Mouse (Mus musculus) embryonic facial prominence, embryonic 14.5 days (tissue): ENCODE measurements around the gene Sox5. TPM values are rescaled to one million over a fixed set of nuclear protein-coding genes. Genes with fewer than 3 reads are reported as not detected.
A peak's percentile ranks its signal among the peaks of the same experiment; 100 is the strongest.

Source experiments
- ATAC-seq: fragments of 200-750 bp; cut with Nextera tagmentation; 2 replicates; pipeline ENCODE4 v1.8.0; 2017; ENCODE audit warnings: low read depth, moderate number of reproducible peaks, moderate TSS enrichment
- DNase-seq: peaks from one replicate; pipeline ENCODE4 v3.0.0-alpha.2; 2015; ENCODE audit warnings: low spot score
- H3K27ac ChIP-seq: fragments of 300-500 bp; sonication (generic); replicated peaks from 2 replicates; pipeline ENCODE4 v1.5.1; 2014; ENCODE audit warnings: low read depth, mild to moderate bottlenecking, low read length, moderate library complexity
- H3K27me3 ChIP-seq: fragments of 300-500 bp; sonication (generic); replicated peaks from 2 replicates; pipeline ENCODE4 v1.6.1; 2014; ENCODE audit warnings: low read length; ENCODE audit not compliant: control insufficient read depth, insufficient read depth
- H3K36me3 ChIP-seq: fragments of 300-500 bp; sonication (generic); 2 replicates; pipeline ENCODE4 v1.6.1; 2014; ENCODE audit warnings: low read length, mixed read lengths; ENCODE audit not compliant: control insufficient read depth, insufficient read depth
- H3K4me1 ChIP-seq: fragments of 300-500 bp; sonication (generic); 2 replicates; pipeline ENCODE4 v1.6.1; 2014; ENCODE audit warnings: antibody characterized with exemption, low read length; ENCODE audit not compliant: control insufficient read depth, insufficient read depth
- H3K4me2 ChIP-seq: fragments of 300-500 bp; sonication (generic); 2 replicates; pipeline ENCODE4 v1.6.1; 2014; ENCODE audit warnings: low read depth, mild to moderate bottlenecking, low read length, moderate library complexity, mixed read lengths
- H3K4me3 ChIP-seq: fragments of 300-500 bp; sonication (generic); 2 replicates; pipeline ENCODE4 v1.5.1; 2014; ENCODE audit warnings: low read depth, mild to moderate bottlenecking, low read length
- H3K9ac ChIP-seq: fragments of 300-500 bp; sonication (generic); 2 replicates; pipeline ENCODE4 v1.6.1; 2014; ENCODE audit warnings: low read depth, mild to moderate bottlenecking, low read length, moderate library complexity, mixed read lengths
- H3K9me3 ChIP-seq: fragments of 300-500 bp; sonication (generic); 2 replicates; pipeline ENCODE4 v1.6.1; 2016; ENCODE audit warnings: low read length; ENCODE audit not compliant: control insufficient read depth
- WGBS: fragments of 180-500 bp; shearing (Covaris S2); extraction: QIAGEN DNeasy Blood & Tissue Kit; methylation state at CpG from one replicate; pipeline ENCODE4 v1.1.7; 2014; 5-methylcytosine and 5-hydroxymethylcytosine counted together
- polyA plus RNA-seq: library from polyadenylated mRNA; unstranded; fragments of >200 nt; fragmentation: Nextera tagmentation; extraction: Ambion mirVana; gene quantifications from 2 replicates; pipeline ENCODE4 v1.2.1, GENCODE M21; 2014

The Sox5 gene
- polyA plus RNA-seq, 1 experiment from 2014 or later = 10.8 TPM

DNA sequence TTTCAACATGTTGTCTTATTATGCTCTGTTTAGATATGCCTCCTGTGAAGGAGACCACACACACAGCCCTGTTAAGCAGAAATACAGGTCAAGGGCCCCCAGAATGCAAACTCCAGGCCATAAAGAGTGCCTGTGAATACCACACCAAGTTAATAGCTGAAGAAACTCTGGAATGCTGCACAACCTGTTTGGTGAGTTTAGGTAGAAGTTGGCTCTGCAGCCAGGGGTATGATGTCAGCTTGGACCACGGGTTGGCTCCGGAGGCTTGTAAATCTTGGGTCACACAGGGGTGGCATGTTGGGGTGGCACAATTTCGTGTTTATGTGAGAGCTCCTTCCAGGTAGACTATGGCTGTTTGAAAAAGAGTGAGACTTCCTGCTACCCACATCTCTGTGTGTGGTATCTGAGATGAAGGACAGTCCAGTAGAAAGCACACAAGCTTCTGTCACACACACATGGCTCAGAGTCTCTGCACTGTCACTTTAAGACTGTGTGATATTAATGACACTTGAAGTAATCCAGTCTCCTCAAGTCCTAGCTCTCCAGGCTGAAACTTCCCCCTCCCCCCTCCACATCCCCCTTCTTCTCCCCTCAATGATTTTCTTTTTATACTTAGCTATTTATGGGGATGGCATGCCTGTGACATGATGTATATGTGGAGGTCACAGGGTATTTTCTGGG is 160.5 kb downstream of the Sox5 start:
- WGBS = 47% methylated on average over 3 of the region's 3 CpGs
- peak; percentile 88 for ATAC-seq

DNA sequence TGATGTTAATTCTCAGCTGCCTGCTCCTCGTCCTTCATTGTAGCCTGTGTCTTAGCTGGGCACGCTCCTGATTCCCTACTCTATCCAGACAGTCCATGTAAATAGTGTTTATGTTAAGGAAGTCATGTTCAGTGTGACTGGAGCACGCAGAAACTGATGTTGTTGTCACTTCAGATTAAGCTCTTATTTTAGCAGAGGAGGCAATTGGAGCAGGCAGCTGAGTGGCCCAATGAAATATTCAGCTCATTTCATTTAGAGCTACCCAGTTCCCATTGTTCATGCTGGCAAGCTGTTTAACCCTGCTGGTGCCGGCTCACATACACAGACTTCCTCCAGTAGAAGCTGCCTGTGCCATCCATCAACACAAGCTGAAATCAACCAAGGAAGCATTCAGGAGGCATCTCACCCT is 170.4 kb downstream of the Sox5 start:
- Histone ChIP-seq H3K27me3 (no peaks in the 10 kb centered on the region), H3K9me3 (no peaks in the 10 kb centered on the region), H3K4me1 (no peaks in the 10 kb centered on the region), H3K4me3 (no peak overlapping the region), H3K4me2 (no peak overlapping the region), H3K9ac (no peak overlapping the region), H3K36me3 (no peaks in the 10 kb centered on the region), H3K27ac (no peak overlapping the region)
- 37% methylated on average over 4 of the region's 4 CpGs for WGBS
- DNase-seq (peak; percentile 37), ATAC-seq (peak; percentile 55; the same call in 1 of the 2 replicates)

More for the DNA sequence above, 160.5 kb downstream of the Sox5 start:
- H3K27me3 ChIP-seq = no peaks in the 10 kb centered on the region
- no peak overlapping the region for H3K27ac ChIP-seq
- no peaks in the 10 kb centered on the region for H3K36me3 ChIP-seq
- H3K4me1 ChIP-seq = no peaks in the 10 kb centered on the region
- H3K4me3 ChIP-seq = no peak overlapping the region
- DNase-seq = peak; percentile 74
- H3K9me3 ChIP-seq = no peaks in the 10 kb centered on the region
- no peak overlapping the region for H3K9ac ChIP-seq
- H3K4me2 ChIP-seq = no peak overlapping the region

DNA sequence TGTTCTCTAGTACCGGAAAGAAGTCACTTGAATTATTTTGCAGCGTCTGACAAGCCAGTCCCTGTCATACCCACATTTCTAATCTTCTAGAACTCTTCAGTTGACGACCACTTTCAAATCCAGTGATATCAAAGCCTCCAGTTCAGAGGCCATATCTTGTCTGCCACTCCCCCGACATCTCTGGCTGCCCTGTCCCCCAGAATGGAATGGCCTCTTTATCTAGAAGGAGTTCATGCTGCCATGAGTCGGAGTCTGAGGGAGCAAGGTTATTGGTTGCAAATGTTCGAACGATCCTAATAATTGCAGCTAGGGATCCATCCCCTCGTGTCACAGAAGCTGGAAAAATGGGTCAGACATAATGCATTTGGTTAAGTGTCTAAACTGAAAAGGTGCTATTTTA is 170.9 kb downstream of the Sox5 start:
- DNase-seq = no peak
- Histone ChIP-seq H3K27ac (no peak overlapping the region), H3K4me3 (no peak overlapping the region), H3K27me3 (no peaks in the 10 kb centered on the region), H3K9ac (no peak overlapping the region), H3K4me2 (no peak overlapping the region), H3K4me1 (no peaks in the 10 kb centered on the region), H3K36me3 (no peaks in the 10 kb centered on the region), H3K9me3 (no peaks in the 10 kb centered on the region)
- ATAC-seq = no peak
- whole genome bisulfite sequencing = 69% methylated on average over 8 of the region's 8 CpGs

DNA sequence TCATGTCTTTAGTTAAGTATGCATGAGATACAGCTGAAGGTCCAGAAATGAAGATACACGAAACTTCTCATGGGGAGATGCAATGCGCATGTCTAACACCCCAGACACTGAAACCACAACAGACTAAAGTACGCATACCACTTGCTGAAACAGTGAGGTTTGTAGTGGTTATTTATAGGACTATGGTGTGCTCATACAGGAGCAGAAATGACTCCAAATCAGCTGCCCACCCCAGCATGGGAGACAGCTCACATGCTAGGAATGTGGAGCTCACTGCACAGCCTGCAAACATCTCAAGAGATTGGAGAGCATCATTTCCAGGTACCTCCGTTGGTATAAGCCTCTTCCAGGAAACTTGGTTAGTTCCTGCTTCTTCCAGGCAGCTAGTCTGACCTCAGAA is 178.9 kb downstream of the Sox5 start:
- no peaks in the 10 kb centered on the region for H3K27me3 ChIP-seq
- H3K4me3 ChIP-seq = no peak overlapping the region
- WGBS = 87% methylated on average over 4 of the region's 4 CpGs
- H3K4me2 ChIP-seq = no peak overlapping the region
- H3K4me1 ChIP-seq = no peaks in the 10 kb centered on the region
- H3K9me3 ChIP-seq = no peaks in the 10 kb centered on the region
- DNase-seq = no peak
- H3K9ac ChIP-seq = no peak overlapping the region
- no peak overlapping the region for H3K27ac ChIP-seq
- ATAC-seq = no peak
- H3K36me3 ChIP-seq = no peaks in the 10 kb centered on the region

DNA sequence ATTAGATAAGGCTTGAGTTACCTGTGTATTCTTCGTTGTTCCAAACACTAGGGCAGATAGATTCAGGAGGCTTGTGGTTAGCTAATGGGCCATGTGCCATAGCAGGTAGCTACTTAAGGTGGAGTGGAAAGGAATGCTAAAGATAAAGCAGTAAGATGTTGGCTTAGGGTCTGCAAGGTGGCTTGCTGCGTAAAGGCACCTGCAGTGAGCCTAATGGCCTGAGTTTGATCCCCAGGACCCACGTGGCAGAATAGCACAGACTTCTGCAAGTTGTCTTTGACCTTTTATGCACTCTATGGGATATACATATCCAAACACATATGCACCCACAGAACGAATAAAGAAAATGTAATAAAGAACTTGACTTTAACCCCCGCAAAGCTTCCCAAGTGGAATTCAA is 181.4 kb downstream of the Sox5 start:
- no peak overlapping the region for H3K4me2 ChIP-seq

DNA sequence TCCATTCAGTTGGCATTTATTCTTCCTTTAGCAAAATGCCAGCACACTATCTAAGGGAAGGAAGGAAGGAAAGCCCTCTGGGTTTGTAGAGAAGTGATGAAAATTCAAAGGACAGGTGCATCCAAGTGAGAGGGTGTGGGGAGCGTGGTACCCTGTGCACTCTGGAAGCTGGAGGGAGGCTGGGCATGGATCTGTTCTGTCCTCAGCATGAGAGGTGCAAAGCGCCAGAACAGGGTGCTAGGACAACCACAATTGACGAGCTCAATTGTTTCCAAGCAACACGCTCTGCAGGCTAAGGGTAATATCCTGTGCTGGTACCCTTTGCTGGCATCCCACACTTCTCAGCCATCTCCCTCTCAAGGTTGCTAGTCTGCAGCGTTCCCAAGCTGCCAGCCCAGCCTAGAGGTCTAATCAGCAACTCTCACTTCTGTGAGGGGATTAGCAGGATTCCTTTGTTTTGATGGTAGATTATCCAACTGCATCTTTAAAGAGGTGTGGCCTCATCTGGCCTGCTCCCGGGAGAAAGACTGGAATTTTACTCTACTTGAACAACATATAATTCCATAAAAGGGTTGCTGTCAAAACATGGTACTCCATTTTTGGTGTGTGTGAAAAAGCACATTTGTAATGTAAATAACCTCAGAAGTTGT is 183.3 kb downstream of the Sox5 start:
- 44% methylated on average over 6 of the region's 6 CpGs for WGBS
- H3K9me3 ChIP-seq = no peaks in the 10 kb centered on the region
- H3K36me3 ChIP-seq = no peaks in the 10 kb centered on the region

More for the DNA sequence above, 181.4 kb downstream of the Sox5 start:
- Histone ChIP-seq H3K36me3 (no peaks in the 10 kb centered on the region), H3K9me3 (no peaks in the 10 kb centered on the region), H3K27me3 (no peaks in the 10 kb centered on the region), H3K4me1 (no peaks in the 10 kb centered on the region), H3K4me3 (no peak overlapping the region), H3K9ac (no peak overlapping the region), H3K27ac (no peak overlapping the region)
- no peak for ATAC-seq
- 74% methylated on average over 5 of the region's 5 CpGs for WGBS
- DNase-seq = no peak

DNA sequence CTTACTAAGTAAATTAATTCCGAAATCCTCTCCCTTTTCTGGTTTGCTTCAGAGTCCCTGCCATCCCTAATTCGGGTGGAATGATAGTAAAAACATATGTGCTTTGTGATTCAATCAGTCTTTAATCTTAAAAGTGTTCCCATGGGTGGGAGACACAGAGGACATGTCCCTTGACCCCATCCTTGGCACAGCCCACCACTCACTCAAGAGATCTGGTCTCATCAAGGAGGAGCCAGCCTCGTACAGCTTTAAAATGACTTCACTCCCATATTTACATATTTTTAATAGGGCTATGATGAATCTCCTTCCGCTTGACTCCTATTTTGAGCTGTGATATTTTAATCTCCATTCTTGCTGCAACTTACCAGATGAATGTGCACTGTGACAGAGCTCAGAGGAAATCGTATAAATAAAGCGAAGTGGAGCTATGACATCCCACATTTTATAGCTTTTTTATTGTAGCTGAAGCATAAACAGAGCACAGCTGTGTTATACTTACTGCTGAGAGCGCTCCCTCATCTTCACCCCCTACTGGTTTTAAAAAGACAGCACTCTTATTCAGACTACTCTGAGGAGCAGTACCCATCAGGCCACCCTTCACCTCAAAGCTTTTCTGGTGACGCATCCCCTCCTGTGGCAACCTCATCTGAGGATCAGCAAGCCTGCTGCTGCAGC is 185.1 kb downstream of the Sox5 start:
- H3K4me1 ChIP-seq = no peaks in the 10 kb centered on the region
- no peak overlapping the region for H3K4me2 ChIP-seq
- peak; percentile 9 for DNase-seq
- no peak for ATAC-seq
- WGBS = 54% methylated on average over 8 of the region's 8 CpGs
- H3K27ac ChIP-seq = no peak overlapping the region
- H3K4me3 ChIP-seq = no peak overlapping the region
- H3K9me3 ChIP-seq = no peaks in the 10 kb centered on the region
- no peaks in the 10 kb centered on the region for H3K36me3 ChIP-seq
- no peaks in the 10 kb centered on the region for H3K27me3 ChIP-seq
- H3K9ac ChIP-seq = no peak overlapping the region

More for the DNA sequence above, 183.3 kb downstream of the Sox5 start:
- Histone ChIP-seq H3K4me2 (no peak overlapping the region), H3K4me1 (no peaks in the 10 kb centered on the region), H3K27me3 (no peaks in the 10 kb centered on the region), H3K27ac (no peak overlapping the region), H3K4me3 (no peak overlapping the region), H3K9ac (no peak overlapping the region)
- no peak for ATAC-seq
- DNase-seq = no peak

DNA sequence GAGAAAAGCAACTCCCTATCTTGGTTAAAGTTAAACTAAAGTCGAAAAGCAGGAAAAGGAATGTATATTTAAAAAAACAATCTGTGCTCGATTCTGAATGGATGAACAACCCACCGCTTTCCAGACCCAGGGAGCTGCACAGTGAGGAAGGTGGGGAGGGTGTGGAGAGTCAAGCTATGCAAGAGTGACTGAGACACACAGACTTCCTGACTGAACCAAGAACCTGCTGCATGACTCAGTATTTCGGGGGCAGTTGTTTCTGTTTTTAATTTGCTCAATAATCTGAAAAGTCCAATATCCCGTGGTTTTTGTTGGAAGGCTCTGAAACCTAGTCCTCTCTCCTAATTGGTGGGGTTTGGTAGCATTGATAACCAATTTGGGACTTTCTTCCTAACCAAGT is 196.9 kb downstream of the Sox5 start:
- Histone ChIP-seq H3K4me2 (no peak overlapping the region), H3K36me3 (no peaks in the 10 kb centered on the region), H3K4me1 (no peaks in the 10 kb centered on the region), H3K4me3 (no peak overlapping the region), H3K9ac (no peak overlapping the region), H3K27ac (no peak overlapping the region), H3K9me3 (no peaks in the 10 kb centered on the region), H3K27me3 (no peaks in the 10 kb centered on the region)
- 35% methylated on average over 5 of the region's 5 CpGs for WGBS
- no peak for ATAC-seq
- DNase-seq = no peak
